Mouse (Mus musculus) forebrain, embryonic 16.5 days (tissue): ENCODE data around the gene 9530068E07Rik. TPM values are rescaled to one million over a fixed set of nuclear protein-coding genes. Genes with fewer than 3 reads are reported as not detected.

Experiments used
- ATAC-seq: fragments of 200-750 bp; cut with Nextera tagmentation; 2 replicates; pipeline ENCODE4 v1.8.0; 2017; ENCODE audit warnings: mild to moderate bottlenecking, moderate library complexity
- H3K27ac ChIP-seq: fragments of 300-500 bp; sonication (generic); 2 replicates; pipeline ENCODE4 v1.5.1; 2014; ENCODE audit warnings: low read length, control low read depth
- H3K27me3 ChIP-seq: fragments of 300-500 bp; sonication (generic); replicated peaks from 2 replicates; pipeline ENCODE4 v1.6.1; 2014; ENCODE audit warnings: low read length; ENCODE audit not compliant: control insufficient read depth, insufficient read depth
- H3K36me3 ChIP-seq: fragments of 300-500 bp; sonication (generic); 2 replicates; pipeline ENCODE4 v1.6.1; 2014; ENCODE audit not compliant: control insufficient read depth, insufficient read depth
- H3K4me1 ChIP-seq: fragments of 300-500 bp; sonication (generic); replicated peaks from 2 replicates; pipeline ENCODE4 v1.6.1; 2014; ENCODE audit warnings: low read length; ENCODE audit not compliant: control insufficient read depth, insufficient read depth
- H3K4me2 ChIP-seq: fragments of 300-500 bp; sonication (generic); 2 replicates; pipeline ENCODE4 v1.6.1; 2014; ENCODE audit warnings: mild to moderate bottlenecking, low read length, control low read depth
- H3K4me3 ChIP-seq: fragments of 300-500 bp; sonication (generic); replicated peaks from 2 replicates; pipeline ENCODE4 v1.5.1; 2014; ENCODE audit warnings: mild to moderate bottlenecking, low read length, control low read depth
- H3K9ac ChIP-seq: fragments of 300-500 bp; sonication (generic); replicated peaks from 2 replicates; pipeline ENCODE4 v1.6.1; 2014; ENCODE audit warnings: low read depth, low read length, control low read depth
- H3K9me3 ChIP-seq: fragments of 300-500 bp; sonication (generic); 2 replicates; pipeline ENCODE4 v1.6.1; 2016; ENCODE audit warnings: low read length; ENCODE audit not compliant: control insufficient read depth
- WGBS: fragments of 180-500 bp; shearing (Covaris S2); extraction: QIAGEN DNeasy Blood & Tissue Kit; methylation state at CpG from one replicate; pipeline ENCODE4 v1.1.7; 2014; 5-methylcytosine and 5-hydroxymethylcytosine counted together
- polyA plus RNA-seq: library from polyadenylated mRNA; unstranded; fragments of >200 nt; fragmentation: Nextera tagmentation; extraction: Ambion mirVana; gene quantifications from 2 replicates; pipeline ENCODE4 v1.2.1, GENCODE M21; 2015

Gene 9530068E07Rik
- polyA plus RNA-seq, 1 experiment from 2014 or later: 116 TPM

DNA sequence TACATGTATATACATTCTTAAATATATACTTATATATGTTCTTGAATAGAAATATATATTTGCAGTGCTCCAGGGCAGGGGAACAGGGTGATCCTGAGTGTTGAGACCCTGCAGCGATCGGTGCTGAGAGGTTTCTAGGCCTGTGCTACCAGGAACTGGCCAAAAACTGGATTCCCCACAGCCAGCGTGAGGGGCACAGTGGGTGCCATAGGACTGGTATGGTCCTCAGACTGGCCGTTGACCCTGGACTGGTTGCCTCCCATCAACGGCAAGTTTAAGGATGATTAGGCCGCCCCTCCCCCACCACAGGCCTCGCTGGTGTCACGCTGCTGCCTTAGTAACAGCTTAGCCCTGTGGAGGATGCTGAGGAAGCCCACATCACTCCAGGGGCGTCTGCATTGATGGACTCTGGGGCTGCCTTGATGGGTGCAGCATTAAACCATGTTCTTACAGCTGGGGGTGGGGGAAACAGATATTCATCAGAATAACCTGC, 9.0 kb downstream of the 9530068E07Rik start:
- Histone ChIP-seq H3K27me3 (no peaks in the 10 kb centered on the region), H3K9ac (no peak overlapping the region), H3K9me3 (no peaks in the 10 kb centered on the region), H3K27ac (no peak overlapping the region), H3K4me3 (no peak overlapping the region), H3K4me1 (no peaks in the 10 kb centered on the region), H3K36me3 (peaks cover 22% of the 10 kb centered on the region), H3K4me2 (no peak overlapping the region)
- 83% methylated on average over 9 of the region's 9 CpGs for WGBS
- ATAC-seq: no peak

DNA sequence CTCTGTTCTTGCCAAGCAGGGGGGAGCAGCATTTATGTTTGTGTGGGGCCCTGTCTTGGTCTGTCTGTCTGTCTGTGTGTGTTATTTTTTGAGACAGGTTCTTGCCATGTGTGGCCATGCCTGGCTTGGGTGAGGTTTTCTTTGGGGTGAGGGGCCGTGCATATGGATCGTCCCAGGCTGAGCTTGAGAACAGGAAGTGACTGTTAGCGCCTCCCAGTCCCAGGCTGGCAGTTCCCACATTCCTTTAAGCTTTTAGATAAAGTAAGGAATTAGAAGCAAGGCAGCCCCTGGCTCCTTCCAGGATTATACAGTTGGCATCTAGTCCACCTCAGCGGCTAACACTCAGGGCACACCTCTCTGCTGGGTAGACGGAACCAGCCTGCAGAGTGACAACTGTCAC, 13.1 kb downstream of the 9530068E07Rik start:
- no peak for ATAC-seq
- peaks cover 3% of the 10 kb centered on the region for H3K9me3 ChIP-seq

DNA sequence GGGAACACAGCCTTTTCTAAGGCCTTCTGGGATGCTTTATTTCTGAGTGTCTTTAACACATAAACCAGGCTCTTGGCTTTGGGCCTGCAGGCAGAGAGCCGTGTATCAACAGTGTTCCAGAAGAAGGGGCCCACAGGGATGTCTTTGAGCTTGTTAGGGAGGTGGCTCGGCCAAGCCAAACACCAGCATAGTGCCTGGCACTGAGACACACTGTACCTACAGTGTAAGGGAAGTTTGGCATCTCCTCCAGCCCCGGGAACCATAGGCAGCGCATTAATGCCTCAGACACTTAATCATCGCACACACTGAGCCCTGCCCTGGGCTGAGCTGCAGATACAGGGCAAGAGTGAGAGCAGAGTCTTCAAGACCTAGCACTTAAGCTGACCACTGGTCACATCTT, 22.1 kb downstream of the 9530068E07Rik start:
- H3K27me3 ChIP-seq: no peaks in the 10 kb centered on the region
- 70% methylated on average over 5 of the region's 5 CpGs for WGBS
- H3K9ac ChIP-seq: no peak overlapping the region
- H3K4me2 ChIP-seq: no peak overlapping the region
- no peaks in the 10 kb centered on the region for H3K9me3 ChIP-seq
- H3K36me3 ChIP-seq: no peaks in the 10 kb centered on the region
- no peak overlapping the region for H3K27ac ChIP-seq
- ATAC-seq: no peak
- H3K4me1 ChIP-seq: no peaks in the 10 kb centered on the region
- H3K4me3 ChIP-seq: no peak overlapping the region

More for the DNA sequence above, 13.1 kb downstream of the 9530068E07Rik start:
- Histone ChIP-seq H3K27ac (no peak overlapping the region), H3K36me3 (peaks cover 15% of the 10 kb centered on the region), H3K9ac (no peak overlapping the region), H3K4me1 (no peaks in the 10 kb centered on the region), H3K4me3 (no peak overlapping the region), H3K4me2 (no peak overlapping the region), H3K27me3 (no peaks in the 10 kb centered on the region)
- 83% methylated on average over 5 of the region's 5 CpGs for WGBS

DNA sequence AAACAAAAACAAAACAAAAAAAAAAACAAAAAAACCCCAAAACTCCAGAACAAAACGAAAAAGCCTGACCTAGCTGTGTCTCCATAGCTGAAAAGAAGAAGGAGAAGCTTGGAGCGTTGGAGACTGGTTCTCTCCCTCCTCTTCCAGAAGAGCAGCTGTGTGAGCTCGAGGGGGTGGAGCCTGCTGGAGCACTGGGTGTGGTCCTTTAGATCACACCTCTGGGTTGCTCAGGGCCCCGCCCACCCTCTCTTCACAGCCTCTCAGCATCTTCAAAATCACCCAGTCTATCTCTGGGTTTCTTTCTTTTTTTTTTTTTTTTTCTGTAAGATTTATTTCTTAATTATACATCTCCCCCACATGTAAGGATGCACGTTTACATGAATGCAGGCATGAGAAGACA, 23.0 kb downstream of the 9530068E07Rik start:
- H3K4me1 ChIP-seq: no peaks in the 10 kb centered on the region
- H3K27ac ChIP-seq: no peak overlapping the region
- H3K27me3 ChIP-seq: no peaks in the 10 kb centered on the region
- H3K4me2 ChIP-seq: no peak overlapping the region
- H3K9me3 ChIP-seq: no peaks in the 10 kb centered on the region
- no peak overlapping the region for H3K4me3 ChIP-seq
- no peak overlapping the region for H3K9ac ChIP-seq
- ATAC-seq: no peak
- H3K36me3 ChIP-seq: no peaks in the 10 kb centered on the region
- WGBS: 55% methylated on average over 5 of the region's 5 CpGs

DNA sequence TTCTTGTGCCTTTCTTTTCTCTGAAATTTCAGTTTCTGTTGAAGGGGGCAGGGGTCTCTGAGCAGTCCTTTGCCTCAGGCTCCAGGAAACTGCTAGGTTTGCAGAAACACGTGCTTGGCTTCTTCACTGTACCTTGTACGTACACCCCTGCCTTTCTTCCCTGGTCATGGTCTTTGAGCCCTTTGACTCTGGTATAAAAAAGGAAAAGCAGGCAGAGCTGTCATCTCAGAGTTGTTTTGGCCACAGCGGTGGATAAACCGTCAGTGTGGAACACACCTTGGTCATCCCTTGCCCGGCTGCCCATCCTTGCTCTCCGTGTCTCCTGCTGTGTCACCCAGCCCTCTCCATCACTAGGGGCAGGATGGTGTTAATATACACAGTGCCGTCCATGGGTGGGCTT, 23.6 kb downstream of the 9530068E07Rik start:
- Histone ChIP-seq H3K27me3 (no peaks in the 10 kb centered on the region), H3K9me3 (no peaks in the 10 kb centered on the region), H3K9ac (no peak overlapping the region), H3K4me2 (no peak overlapping the region), H3K4me3 (no peak overlapping the region), H3K27ac (no peak overlapping the region), H3K36me3 (no peaks in the 10 kb centered on the region), H3K4me1 (no peaks in the 10 kb centered on the region)
- ATAC-seq: no peak
- WGBS: 85% methylated on average over 7 of the region's 7 CpGs

DNA sequence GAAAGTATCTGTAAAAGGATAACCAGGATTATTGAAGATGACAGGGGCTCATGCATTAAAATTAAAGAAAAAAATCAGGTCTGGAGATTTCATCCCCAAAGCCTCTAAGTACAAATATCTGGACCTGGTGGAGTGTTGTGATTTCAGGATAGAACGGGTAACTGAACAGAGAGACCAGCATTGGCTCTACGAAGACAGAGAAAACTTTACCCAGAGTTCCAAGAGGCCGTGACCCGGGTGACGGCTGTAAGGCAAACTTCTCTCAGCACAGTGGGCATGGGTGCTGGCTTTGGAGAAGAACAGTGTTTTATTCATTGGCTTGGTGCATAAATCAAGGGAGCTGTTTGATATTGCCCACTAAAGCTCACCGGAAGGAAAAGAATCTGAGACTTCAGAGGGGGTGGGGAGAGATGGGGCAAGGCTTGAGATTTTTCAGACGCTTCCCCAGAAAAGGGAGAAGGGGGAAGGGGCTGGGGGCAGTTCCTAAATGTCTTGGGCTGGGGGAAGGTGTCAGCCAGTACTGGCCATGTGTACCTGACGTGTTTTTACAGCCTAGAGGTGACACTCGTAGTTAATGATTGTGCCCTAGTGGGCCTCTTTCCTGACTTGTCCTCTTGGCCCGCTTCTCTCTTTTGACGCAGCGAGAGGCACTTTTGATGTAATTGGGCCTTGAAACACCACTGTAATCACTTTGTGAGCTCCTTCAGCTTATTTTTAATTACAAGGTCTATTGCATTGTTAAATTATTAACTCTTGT, 24.2 kb downstream of the 9530068E07Rik start:
- no peaks in the 10 kb centered on the region for H3K9me3 ChIP-seq
- no peaks in the 10 kb centered on the region for H3K4me1 ChIP-seq
- no peak overlapping the region for H3K4me3 ChIP-seq
- H3K27ac ChIP-seq: no peak overlapping the region
- no peak overlapping the region for H3K9ac ChIP-seq
- no peaks in the 10 kb centered on the region for H3K36me3 ChIP-seq
- no peak overlapping the region for H3K4me2 ChIP-seq
- ATAC-seq: no peak
- WGBS: 73% methylated on average over 12 of the region's 12 CpGs
- no peaks in the 10 kb centered on the region for H3K27me3 ChIP-seq

DNA sequence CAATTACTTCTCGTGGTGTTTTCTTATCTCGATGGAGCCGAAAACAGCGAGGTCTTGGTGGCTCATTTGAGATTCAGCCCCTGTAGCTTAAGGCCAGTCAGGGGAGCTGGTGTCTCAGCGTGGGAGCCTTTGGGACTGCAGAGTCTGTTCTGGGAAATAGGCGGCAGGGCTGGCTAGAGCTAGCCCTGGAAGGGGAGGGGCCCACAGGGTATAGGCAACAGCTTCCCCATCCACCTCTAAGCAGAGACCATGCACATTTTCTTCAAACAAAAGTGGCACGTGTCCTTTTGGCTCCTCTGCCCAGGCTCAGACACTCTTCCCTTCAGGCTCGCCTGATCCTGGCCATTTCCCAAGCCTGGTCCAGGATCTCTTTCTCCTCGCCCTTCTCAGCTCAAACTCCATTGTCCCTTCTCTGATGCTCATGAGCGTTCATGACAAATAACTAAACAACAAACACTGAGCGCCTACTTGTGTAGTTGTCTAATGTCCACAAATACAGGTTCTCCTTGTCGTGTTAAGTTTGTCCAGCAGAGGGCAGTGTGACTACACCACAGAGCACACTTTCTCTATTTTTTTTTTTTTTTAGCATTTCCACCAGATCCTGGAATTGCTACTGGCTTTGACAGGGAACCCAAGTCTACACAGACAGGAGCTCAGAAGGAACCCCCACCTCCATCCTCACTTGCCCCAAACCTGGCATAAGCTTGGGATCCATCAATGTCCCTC, 25.0 kb downstream of the 9530068E07Rik start:
- Histone ChIP-seq H3K4me2 (no peak overlapping the region), H3K27ac (no peak overlapping the region), H3K9me3 (no peaks in the 10 kb centered on the region), H3K9ac (no peak overlapping the region), H3K36me3 (no peaks in the 10 kb centered on the region), H3K27me3 (no peaks in the 10 kb centered on the region), H3K4me1 (no peaks in the 10 kb centered on the region), H3K4me3 (no peak overlapping the region)
- WGBS: 17% methylated on average over 12 of the region's 12 CpGs
- ATAC-seq: peak; percentile 47; the same call in 1 of the 2 replicates

DNA sequence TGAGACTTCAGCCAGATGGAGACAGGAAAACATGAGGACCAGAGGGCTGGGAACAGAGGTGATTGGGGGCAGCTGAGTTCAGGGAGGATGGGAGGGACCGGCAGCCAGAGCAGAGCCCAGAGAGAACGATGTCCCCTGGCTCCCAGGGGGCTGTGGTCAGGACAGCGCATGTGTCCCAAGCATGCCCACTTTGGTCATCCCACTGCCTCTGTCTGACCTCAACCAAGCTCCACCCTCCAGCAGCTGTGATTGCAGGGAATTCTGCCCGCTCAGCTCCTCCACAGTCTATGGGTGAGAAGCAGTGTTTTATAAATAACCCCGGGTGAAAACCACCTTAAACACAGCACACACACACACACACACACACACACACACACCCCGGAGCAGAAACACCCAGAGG, 33.2 kb downstream of the 9530068E07Rik start:
- peaks cover 5% of the 10 kb centered on the region; the same call in 1 of the 2 replicates for H3K9me3 ChIP-seq
- H3K4me2 ChIP-seq: no peak overlapping the region
- H3K9ac ChIP-seq: no peak overlapping the region
- peaks cover 5% of the 10 kb centered on the region; the same call in 1 of the 2 replicates for H3K27me3 ChIP-seq
- no peak overlapping the region for H3K27ac ChIP-seq
- peaks cover 7% of the 10 kb centered on the region; the same call in 1 of the 2 replicates for H3K4me1 ChIP-seq
- H3K36me3 ChIP-seq: no peaks in the 10 kb centered on the region
- WGBS: 81% methylated on average over 6 of the region's 6 CpGs
- H3K4me3 ChIP-seq: no peak overlapping the region
- ATAC-seq: no peak

DNA sequence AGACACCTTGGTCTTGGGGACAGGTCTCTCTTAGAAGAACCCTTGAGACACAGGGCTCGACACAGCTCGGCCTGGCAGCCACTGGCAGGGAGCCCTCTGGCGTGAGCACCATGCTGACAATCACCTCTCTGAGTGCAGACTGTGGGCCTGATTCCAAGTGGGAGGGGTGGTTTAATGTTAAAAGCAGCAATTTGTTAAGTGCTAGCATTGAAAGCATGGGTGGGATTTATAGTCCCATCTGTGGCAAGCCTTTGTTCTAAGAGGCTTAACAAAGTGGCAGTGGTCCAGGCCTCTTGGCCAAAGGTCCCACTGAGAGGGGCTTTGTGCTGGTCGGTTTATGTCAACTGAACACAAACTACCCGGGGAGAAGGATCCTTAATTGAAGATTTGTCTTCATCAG, 35.4 kb downstream of the 9530068E07Rik start:
- Histone ChIP-seq H3K36me3 (no peaks in the 10 kb centered on the region), H3K27ac (no peak overlapping the region), H3K4me1 (peaks cover 4% of the 10 kb centered on the region; the same call in 1 of the 2 replicates), H3K4me3 (no peak overlapping the region), H3K9me3 (peaks cover 5% of the 10 kb centered on the region; the same call in 1 of the 2 replicates), H3K4me2 (no peak overlapping the region), H3K9ac (no peak overlapping the region), H3K27me3 (peaks cover 5% of the 10 kb centered on the region; the same call in 1 of the 2 replicates)
- ATAC-seq: peak; percentile 93
- 20% methylated on average over 5 of the region's 5 CpGs for WGBS
